Mouse (Mus musculus): Measurements from ENCODE around the gene Ces1d.

- TF ChIP-seq HCFC1 (IDR thresholded peaks at IDR 0.05; ENCODE audit: borderline replicate concordance, insufficient read depth, low read length) (no peak), ZC3H11A (IDR thresholded peaks at IDR 0.05; ENCODE audit: borderline replicate concordance, low read depth, low read length) (no peak), ZNF384 (IDR thresholded peaks at IDR 0.05; ENCODE audit: low read depth, low read length) (no peak)
Measured at GRCm38 (mm10) chr8:93217867-93218266, 20.2 kb upstream of the Ces1d start.
